Mouse (Mus musculus) limb, embryonic 14.5 days (tissue): ENCODE measurements around the gene Map3k21. TPM values are rescaled to one million over a fixed set of nuclear protein-coding genes. Genes with fewer than 3 reads are reported as not detected.

Experiments used
- ATAC-seq: fragments of 200-750 bp; cut with Nextera tagmentation; 2 replicates; pipeline ENCODE4 v1.8.0; 2017; ENCODE audit warnings: low read depth, moderate number of reproducible peaks, moderate TSS enrichment; ENCODE audit not compliant: low FRiP score
- DNase-seq: peaks from one replicate; pipeline ENCODE4 v3.0.0-alpha.2; 2015; ENCODE audit warnings: low spot score
- H3K27ac ChIP-seq: fragments of 300-500 bp; sonication (generic); replicated peaks from 2 replicates; pipeline ENCODE4 v1.5.1; 2014; ENCODE audit warnings: low read depth, mild to moderate bottlenecking, low read length, moderate library complexity, mixed read lengths
- H3K27me3 ChIP-seq: fragments of 300-500 bp; sonication (generic); 2 replicates; pipeline ENCODE4 v1.6.1; 2014; ENCODE audit warnings: low read length, mixed read lengths; ENCODE audit not compliant: control insufficient read depth, insufficient read depth
- H3K36me3 ChIP-seq: fragments of 300-500 bp; sonication (generic); 2 replicates; pipeline ENCODE4 v1.6.1; 2014; ENCODE audit warnings: mild to moderate bottlenecking, low read length, moderate library complexity, mixed read lengths; ENCODE audit not compliant: control insufficient read depth, insufficient read depth
- H3K4me1 ChIP-seq: fragments of 300-500 bp; sonication (generic); 2 replicates; pipeline ENCODE4 v1.6.1; 2014; ENCODE audit warnings: antibody characterized with exemption, low read length, mixed read lengths; ENCODE audit not compliant: control insufficient read depth, insufficient read depth
- H3K4me2 ChIP-seq: fragments of 300-500 bp; sonication (generic); replicated peaks from 2 replicates; pipeline ENCODE4 v1.6.1; 2014; ENCODE audit warnings: low read depth, mild to moderate bottlenecking, low read length, moderate library complexity; ENCODE audit not compliant: severe bottlenecking
- H3K4me3 ChIP-seq: fragments of 300-500 bp; sonication (generic); replicated peaks from 2 replicates; pipeline ENCODE4 v1.5.1; 2014; ENCODE audit warnings: low read length
- H3K9ac ChIP-seq: fragments of 300-500 bp; sonication (generic); 2 replicates; pipeline ENCODE4 v1.6.1; 2014; ENCODE audit warnings: mild to moderate bottlenecking, low read depth, low read length, moderate library complexity; ENCODE audit not compliant: severe bottlenecking
- H3K9me3 ChIP-seq: fragments of 300-500 bp; sonication (generic); 2 replicates; pipeline ENCODE4 v1.6.1; 2016; ENCODE audit warnings: low read length; ENCODE audit not compliant: control insufficient read depth
- POLR2A ChIP-seq: fragments of 200-500 bp; IDR thresholded peaks from 2 replicates; pipeline ENCODE4 v1.8.0; 2012; ENCODE audit warnings: inconsistent platforms, mild to moderate bottlenecking, moderate library complexity, borderline replicate concordance; ENCODE audit not compliant: insufficient read depth, insufficient read length; ENCODE audit errors: extremely low read depth
- WGBS: fragments of 180-500 bp; shearing (Covaris S2); extraction: QIAGEN DNeasy Blood & Tissue Kit; methylation state at CpG from one replicate; pipeline ENCODE4 v1.1.7; 2014; 5-methylcytosine and 5-hydroxymethylcytosine counted together
- polyA plus RNA-seq, 2 experiments: library from polyadenylated mRNA; depleted of rRNA in 1 of 2; stranded (reverse) in 1 of 2; unstranded in 1 of 2; fragments of >200 nt; fragmentation: Nextera tagmentation in 1 of 2; extraction: Ambion mirVana in 1 of 2; gene quantifications; 2 replicates each; pipeline versions ENCODE4 v1.2.1 to v1.2.3; 2012 to 2014

The Map3k21 gene
- polyA plus RNA-seq, 2 experiments: 0.18 to 0.47 TPM

GRCm38 (mm10) chr8:125956796-125957195 lies 46.5 kb downstream of the Map3k21 start:
- DNase-seq (no peak), ATAC-seq (no peak)
- H3K9ac ChIP-seq: no peak overlapping the region
- H3K4me3 ChIP-seq: no peak overlapping the region
- H3K27ac ChIP-seq: no peak overlapping the region
- H3K9me3 ChIP-seq: peaks cover 11% of the 10 kb centered on the region
- no peak overlapping the region for H3K4me2 ChIP-seq
- H3K36me3 ChIP-seq: no peaks in the 10 kb centered on the region
- no peak for TF ChIP-seq POLR2A
- H3K27me3 ChIP-seq: no peaks in the 10 kb centered on the region
- H3K4me1 ChIP-seq: peaks cover 15% of the 10 kb centered on the region
- 61% methylated on average over 9 of the region's 9 CpGs for WGBS

GRCm38 (mm10) chr8:125957226-125957993 lies 47.2 kb downstream of the Map3k21 start:
- Histone ChIP-seq H3K27ac (no peak overlapping the region), H3K27me3 (no peaks in the 10 kb centered on the region), H3K36me3 (no peaks in the 10 kb centered on the region), H3K9me3 (peaks cover 11% of the 10 kb centered on the region), H3K4me1 (peaks cover 15% of the 10 kb centered on the region), H3K9ac (no peak overlapping the region), H3K4me3 (no peak overlapping the region), H3K4me2 (no peak overlapping the region)
- peak; percentile 40 for DNase-seq
- TF ChIP-seq POLR2A: no peak
- peak; percentile 23; the same call in 1 of the 2 replicates for ATAC-seq
- 35% methylated on average over 13 of the region's 13 CpGs for WGBS

- H3K4me1 ChIP-seq: peaks cover 15% of the 10 kb centered on the region
- TF ChIP-seq POLR2A: no peak
- H3K36me3 ChIP-seq: no peaks in the 10 kb centered on the region
- no peak overlapping the region for H3K9ac ChIP-seq
- WGBS: 39% methylated on average over 1 of the region's 1 CpGs
- peaks cover 11% of the 10 kb centered on the region for H3K9me3 ChIP-seq
- no peak overlapping the region for H3K27ac ChIP-seq
- no peaks in the 10 kb centered on the region for H3K27me3 ChIP-seq
- DNase-seq (no peak), ATAC-seq (no peak)
- H3K4me3 ChIP-seq: no peak overlapping the region
- H3K4me2 ChIP-seq: no peak overlapping the region
These were observed 47.7 kb downstream of the Map3k21 start for GRCm38 (mm10) chr8:125957994-125958368.

GRCm38 (mm10) chr8:125959363-125959771 lies 49.1 kb downstream of the Map3k21 start:
- TF ChIP-seq POLR2A: no peak
- peaks cover 15% of the 10 kb centered on the region for H3K4me1 ChIP-seq
- no peaks in the 10 kb centered on the region for H3K36me3 ChIP-seq
- 50% methylated on average over 4 of the region's 4 CpGs for WGBS
- no peaks in the 10 kb centered on the region for H3K27me3 ChIP-seq
- H3K4me2 ChIP-seq: no peak overlapping the region
- H3K9me3 ChIP-seq: peaks cover 12% of the 10 kb centered on the region
- ATAC-seq: no peak
- DNase-seq: no peak
- no peak overlapping the region for H3K9ac ChIP-seq
- H3K4me3 ChIP-seq: no peak overlapping the region
- H3K27ac ChIP-seq: no peak overlapping the region

GRCm38 (mm10) chr8:125960037-125960436 lies 49.8 kb downstream of the Map3k21 start:
- Histone ChIP-seq H3K36me3 (no peaks in the 10 kb centered on the region), H3K27me3 (no peaks in the 10 kb centered on the region), H3K4me3 (no peak overlapping the region), H3K9ac (no peak overlapping the region), H3K9me3 (peaks cover 16% of the 10 kb centered on the region), H3K4me1 (peaks cover 15% of the 10 kb centered on the region), H3K4me2 (no peak overlapping the region), H3K27ac (no peak overlapping the region)
- TF ChIP-seq POLR2A: no peak
- ATAC-seq (no peak), DNase-seq (no peak)
- WGBS: 87% methylated on average over 8 of the region's 8 CpGs

GRCm38 (mm10) chr8:125961790-125962189 lies 51.5 kb downstream of the Map3k21 start:
- Histone ChIP-seq H3K36me3 (no peaks in the 10 kb centered on the region), H3K4me1 (peaks cover 15% of the 10 kb centered on the region), H3K9me3 (peaks cover 16% of the 10 kb centered on the region), H3K9ac (no peak overlapping the region), H3K27me3 (no peaks in the 10 kb centered on the region), H3K27ac (no peak overlapping the region), H3K4me2 (no peak overlapping the region), H3K4me3 (no peak overlapping the region)
- TF ChIP-seq POLR2A: no peak
- ATAC-seq (no peak), DNase-seq (no peak)
- 69% methylated on average over 6 of the region's 6 CpGs for WGBS
